Mouse (Mus musculus) duodenum, adult 2 months (tissue): ENCODE data around the gene Vmn1r79. TPM values are rescaled to one million over a fixed set of nuclear protein-coding genes. Genes with fewer than 3 reads are reported as not detected.

ENCODE experiments used
- polyA plus RNA-seq: library from polyadenylated mRNA; depleted of rRNA; stranded (reverse); fragments of >200 nt; gene quantifications from 2 replicates; pipeline ENCODE4 v1.2.3, GENCODE M21; 2012; ENCODE audit warnings: low replicate concordance; rRNA removed

The Vmn1r79 gene
- polyA plus RNA-seq: not detected in 2 replicates

GRCm38 (mm10) chr7:12170979-12171378 lies at the start of gene Vmn1r79:
Vmn1r79 (plus strand) TSS chr7:12171279.

GRCm38 (mm10) chr7:12149957-12150356 lies 21.1 kb upstream of the Vmn1r79 start, which contains the start of gene Vmn1r78:
Vmn1r78 (plus strand) TSS chr7:12150257.

GRCm38 (mm10) chr7:12188986-12189385 lies 17.9 kb downstream of the Vmn1r79 start, which contains the start of gene Vmn1r80:
Vmn1r80 (plus strand) TSS chr7:12189286.

Other genes starting within 250 kb of the Vmn1r79 start
- gene Vmn1r76, start 233.1 kb upstream of the Vmn1r79 start, polyA plus RNA-seq: not detected in 2 replicates
- gene Vmn1r77, start 134.5 kb upstream of the Vmn1r79 start, polyA plus RNA-seq: not detected in 2 replicates
- gene Vmn1r78, start 21.0 kb upstream of the Vmn1r79 start, polyA plus RNA-seq: not detected in 2 replicates
- not detected in 2 replicates for gene Vmn1r80, start 18.0 kb downstream of the Vmn1r79 start, polyA plus RNA-seq
- not detected in 2 replicates for gene Vmn1r81, start 97.0 kb downstream of the Vmn1r79 start, polyA plus RNA-seq
- gene Vmn1r82, start 129.2 kb downstream of the Vmn1r79 start, polyA plus RNA-seq: not detected in 2 replicates
- gene Vmn1r83, start 158.2 kb downstream of the Vmn1r79 start, polyA plus RNA-seq: not detected in 2 replicates
- not detected in 2 replicates for gene Vmn1r84, start 198.0 kb downstream of the Vmn1r79 start, polyA plus RNA-seq